Mouse (Mus musculus): Measurements from ENCODE around the gene Svs4. TPM values are rescaled to one million over a fixed set of nuclear protein-coding genes. Genes with fewer than 3 reads are reported as not detected.

Gene Svs4
- not detected for total RNA-seq (2023)

DNA sequence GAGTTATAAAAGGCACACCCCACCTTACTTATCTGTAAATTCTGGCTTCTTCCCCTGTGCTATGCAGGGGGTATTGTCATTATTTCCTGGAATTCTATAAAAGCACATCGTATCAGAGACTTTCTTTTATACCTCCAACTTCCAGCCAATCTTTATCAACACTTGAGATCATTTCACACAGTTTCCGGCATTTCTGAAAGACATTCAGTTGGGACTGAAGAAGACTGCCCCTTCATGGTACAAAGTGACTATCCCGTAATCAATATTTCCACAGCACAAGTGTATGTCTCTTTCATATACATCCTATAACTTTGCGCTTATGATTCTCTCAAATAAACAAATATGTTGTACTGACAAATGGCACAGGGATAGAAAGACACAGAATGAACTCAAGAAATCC lies at the start of gene Svs4:
Svs4 (minus strand) TSS at position 101 of the 400 bp plus-strand sequence.

DNA sequence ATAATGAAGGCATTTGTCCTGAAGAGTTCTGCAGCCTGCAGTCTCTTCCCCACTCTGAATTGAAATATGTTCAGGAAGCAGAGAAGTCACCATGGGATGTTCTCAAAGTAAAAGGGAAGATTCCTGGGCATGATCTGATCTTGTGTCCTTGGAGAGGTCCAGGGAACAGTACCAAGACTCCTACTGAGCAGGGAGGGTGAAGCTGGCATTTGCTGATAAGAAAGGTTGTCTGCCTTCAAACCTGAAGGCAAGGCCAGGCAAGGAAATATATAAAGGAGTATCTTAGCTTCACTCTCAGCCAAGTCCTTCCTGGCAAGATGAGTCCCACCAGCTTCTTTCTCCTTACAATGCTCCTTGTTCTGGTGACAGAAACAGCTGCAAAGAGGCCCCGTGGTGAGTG lies 38.2 kb upstream of the Svs4 start, which contains the start of gene Svs6:
Svs6 (plus strand) TSS at position 301 of the 400 bp plus-strand sequence.

DNA sequence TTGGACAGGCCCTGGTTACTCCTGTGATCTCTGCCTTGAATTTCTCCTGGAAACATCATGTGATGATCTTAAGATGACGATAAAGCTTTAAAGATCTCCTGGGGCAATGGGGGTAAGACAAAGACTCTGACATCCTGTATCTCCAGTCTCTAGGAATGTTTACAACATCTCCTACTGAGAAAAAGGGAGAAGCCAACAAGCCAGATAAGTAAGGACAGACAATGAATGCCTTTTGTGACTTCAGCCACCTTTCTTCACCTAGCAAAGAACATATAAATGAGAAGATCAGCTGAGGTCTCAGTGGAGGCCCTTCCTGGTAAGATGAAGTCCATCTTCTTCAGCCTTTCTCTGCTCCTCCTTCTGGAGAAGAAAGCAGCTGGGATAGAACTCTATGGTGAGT lies 10.7 kb upstream of the Svs4 start, which contains the start of gene Svs3a:
Svs3a (plus strand) TSS at position 301 of the 400 bp plus-strand sequence.

DNA sequence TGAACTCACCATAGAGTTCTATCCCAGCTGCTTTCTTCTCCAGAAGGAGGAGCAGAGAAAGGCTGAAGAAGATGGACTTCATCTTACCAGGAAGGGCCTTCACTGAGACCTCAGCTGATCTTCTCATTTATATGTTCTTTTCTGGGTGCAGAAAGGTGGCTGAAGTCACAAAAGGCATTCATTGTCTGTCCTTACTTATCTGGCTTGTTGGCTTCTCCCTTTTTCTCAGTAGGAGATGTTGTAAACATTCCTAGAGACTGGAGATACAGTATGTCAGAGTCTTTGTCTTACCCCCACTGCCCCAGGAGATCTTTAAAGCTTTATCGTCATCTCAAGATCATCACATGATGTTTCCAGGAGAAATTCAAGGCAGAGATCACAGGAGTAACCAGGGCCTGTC lies 21.7 kb downstream of the Svs4 start, which contains the start of gene Svs3b:
Svs3b (minus strand) TSS at position 101 of the 400 bp plus-strand sequence.

DNA sequence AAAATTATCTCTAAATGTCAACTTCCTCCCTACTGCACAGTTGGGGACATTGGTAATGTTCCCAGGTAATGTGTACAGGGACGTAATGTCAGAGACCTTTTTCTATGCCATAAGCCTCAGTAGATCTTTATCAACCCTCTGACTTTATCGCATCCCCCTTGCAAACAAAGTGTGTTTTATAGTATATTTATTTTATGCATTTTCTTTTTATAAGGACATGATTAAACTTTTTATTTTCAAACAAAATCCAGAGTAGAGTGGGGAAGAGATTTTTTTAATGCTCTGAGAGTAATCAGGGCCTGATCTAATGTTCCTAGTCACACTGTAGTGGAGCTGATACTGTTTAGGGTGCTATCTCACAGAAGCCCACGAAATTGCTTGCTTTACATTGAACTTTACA lies 39.9 kb downstream of the Svs4 start, which contains the start of gene Svs2:
Svs2 (minus strand) TSS at position 101 of the 400 bp plus-strand sequence.

Other genes starting within 250 kb of the Svs4 start
- gene Stk4, start 208.1 kb downstream of the Svs4 start, total RNA-seq (2023): 100 to 1,000 TPM; 135 to 141 TPM
- gene Tomm34, start 207.3 kb downstream of the Svs4 start, total RNA-seq (2023): 10 to 100 TPM; 62.5 to 62.7 TPM
- gene Kcns1, start 107.3 kb downstream of the Svs4 start, total RNA-seq (2023): not detected
- not detected for gene Wfdc5, start 95.7 kb downstream of the Svs4 start, total RNA-seq (2023)
- gene Wfdc12, start 87.9 kb downstream of the Svs4 start, total RNA-seq (2023): not detected
- not detected for gene Wfdc15a, start 78.3 kb downstream of the Svs4 start, total RNA-seq (2023)
- not detected for gene Wfdc15b, start 56.8 kb downstream of the Svs4 start, total RNA-seq (2023)
- gene Svs2, start 40.0 kb downstream of the Svs4 start, total RNA-seq (2023): not detected
- not detected for gene Svs3b, start 21.8 kb downstream of the Svs4 start, total RNA-seq (2023)
- gene Svs3a, start 10.8 kb upstream of the Svs4 start, total RNA-seq (2023): not detected
- not detected for gene Svs6, start 38.3 kb upstream of the Svs4 start, total RNA-seq (2023)
- gene Svs5, start 54.3 kb upstream of the Svs4 start, total RNA-seq (2023): not detected
- 100 to 1,000 TPM; 227 to 229 TPM for gene Slpi, start 110.6 kb upstream of the Svs4 start, total RNA-seq (2023)
- gene Rbpjl, start 124.7 kb upstream of the Svs4 start, total RNA-seq (2023): not detected
- not detected for gene Matn4, start 126.7 kb upstream of the Svs4 start, total RNA-seq (2023)
- 10 to 100 TPM; 13.2 to 13.8 TPM for gene Sdc4, start 165.4 kb upstream of the Svs4 start, total RNA-seq (2023)
- gene Sys1, start 178.5 kb upstream of the Svs4 start, total RNA-seq (2023): 10 to 100 TPM; 35.5 to 36.0 TPM
- 10 to 100 TPM; 10.9 to 12.8 TPM for gene Gm20458, start 182.5 kb upstream of the Svs4 start, total RNA-seq (2023)
- not detected for gene Trp53tg5, start 195.3 kb upstream of the Svs4 start, total RNA-seq (2023)
- gene Dbndd2, start 207.6 kb upstream of the Svs4 start, total RNA-seq (2023): 10 to 100 TPM; 11.1 to 19.7 TPM
- 10 to 100 TPM; 74.5 to 76.9 TPM for gene Pigt, start 219.1 kb upstream of the Svs4 start, total RNA-seq (2023)

All from monocyte, adult 59 days (primary cell).